Mouse (Mus musculus) stomach, embryonic 15.5 days (tissue): ENCODE measurements around the gene Myo10. TPM values are rescaled to one million over a fixed set of nuclear protein-coding genes. Genes with fewer than 3 reads are reported as not detected.
A peak's percentile ranks its signal among the peaks of the same experiment; 100 is the strongest.

Experiments
- ATAC-seq: fragments of 200-750 bp; cut with Nextera tagmentation; 2 replicates; pipeline ENCODE4 v1.8.0; 2017; ENCODE audit warnings: low read depth, moderate number of reproducible peaks, moderate TSS enrichment; ENCODE audit not compliant: insufficient read depth, low FRiP score
- H3K27ac ChIP-seq: fragments of 300-500 bp; sonication (generic); 2 replicates; pipeline ENCODE4 v1.5.1; 2015; ENCODE audit warnings: mild to moderate bottlenecking, inconsistent platforms
- H3K27me3 ChIP-seq: fragments of 300-500 bp; sonication (generic); replicated peaks from 2 replicates; pipeline ENCODE4 v1.6.1; 2015; ENCODE audit warnings: inconsistent platforms
- H3K36me3 ChIP-seq: fragments of 300-500 bp; sonication (generic); 2 replicates; pipeline ENCODE4 v1.6.1; 2015; ENCODE audit warnings: inconsistent platforms
- H3K4me1 ChIP-seq: fragments of 300-500 bp; sonication (generic); 2 replicates; pipeline ENCODE4 v1.6.1; 2015; ENCODE audit warnings: inconsistent platforms
- H3K4me2 ChIP-seq: fragments of 300-500 bp; sonication (generic); 2 replicates; pipeline ENCODE4 v1.6.1; 2015; ENCODE audit warnings: mild to moderate bottlenecking, inconsistent platforms
- H3K4me3 ChIP-seq: fragments of 300-500 bp; sonication (generic); replicated peaks from 2 replicates; pipeline ENCODE4 v1.5.1; 2015; ENCODE audit warnings: inconsistent platforms
- H3K9ac ChIP-seq: fragments of 300-500 bp; sonication (generic); 2 replicates; pipeline ENCODE4 v1.6.1; 2015; ENCODE audit warnings: inconsistent platforms
- H3K9me3 ChIP-seq: fragments of 300-500 bp; sonication (generic); 2 replicates; pipeline ENCODE4 v1.6.1; 2016; ENCODE audit warnings: inconsistent platforms
- WGBS: fragments of 180-500 bp; shearing (Covaris S2); methylation state at CpG from one replicate; pipeline ENCODE4 v1.1.7; 2015; 5-methylcytosine and 5-hydroxymethylcytosine counted together
- polyA plus RNA-seq: library from polyadenylated mRNA; unstranded; fragments of >200 nt; fragmentation: Nextera tagmentation; extraction: Ambion mirVana; gene quantifications from 2 replicates; pipeline ENCODE4 v1.2.1, GENCODE M21; 2015

Myo10 gene
- polyA plus RNA-seq, 1 experiment from 2014 or later, result 32.4 TPM

DNA sequence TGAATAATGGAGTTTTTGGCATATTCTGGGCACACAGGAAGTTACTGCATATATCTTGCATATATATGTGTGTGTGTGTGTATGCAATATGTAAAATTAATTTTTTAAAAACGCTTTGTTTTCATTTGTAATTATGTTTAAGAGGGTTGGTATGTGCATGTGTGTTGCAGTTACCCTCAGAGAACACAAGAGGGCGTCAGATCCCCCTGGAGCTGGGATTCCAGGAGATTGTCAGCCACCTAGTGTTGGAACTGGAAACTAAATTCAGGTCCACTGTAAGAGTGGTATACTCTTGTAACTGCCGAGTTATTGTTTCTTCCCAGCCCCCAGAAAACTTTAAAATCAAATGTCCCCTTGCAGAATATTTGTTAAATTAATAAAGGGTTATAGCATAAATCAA, 174.0 kb downstream of the Myo10 start:
- Histone ChIP-seq H3K27me3 (no peaks in the 10 kb centered on the region), H3K4me1 (no peaks in the 10 kb centered on the region), H3K27ac (no peak overlapping the region), H3K4me2 (no peak overlapping the region), H3K36me3 (peaks cover 54% of the 10 kb centered on the region), H3K4me3 (no peak overlapping the region), H3K9ac (no peak overlapping the region), H3K9me3 (no peaks in the 10 kb centered on the region)
- 54% methylated on average over 3 of the region's 3 CpGs for WGBS
- ATAC-seq, result no peak

DNA sequence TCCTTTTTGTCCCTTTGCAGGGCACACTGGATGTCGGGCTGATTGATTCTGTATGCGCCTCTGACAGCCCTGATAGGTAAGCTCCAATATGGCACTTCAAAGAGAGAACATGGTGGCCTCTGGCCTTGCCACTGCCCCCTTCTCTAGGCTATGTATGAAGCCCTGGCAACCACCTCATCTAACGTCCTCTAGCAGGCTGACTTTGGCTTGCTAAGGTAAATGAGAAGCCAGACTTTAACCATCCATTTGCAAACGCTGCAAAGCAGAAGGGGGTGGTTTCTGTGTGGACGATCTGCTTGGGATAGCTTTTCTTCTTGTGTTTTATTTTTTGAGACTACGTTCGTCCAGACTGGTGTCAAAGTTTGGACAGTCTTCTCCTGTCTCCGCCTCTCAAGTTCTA, 174.9 kb downstream of the Myo10 start:
- Histone ChIP-seq H3K4me3 (no peak overlapping the region), H3K36me3 (peaks cover 52% of the 10 kb centered on the region), H3K27me3 (no peaks in the 10 kb centered on the region), H3K9me3 (no peaks in the 10 kb centered on the region), H3K9ac (no peak overlapping the region), H3K4me1 (no peaks in the 10 kb centered on the region), H3K27ac (no peak overlapping the region), H3K4me2 (no peak overlapping the region)
- WGBS, result 82% methylated on average over 8 of the region's 8 CpGs
- ATAC-seq, result no peak

DNA sequence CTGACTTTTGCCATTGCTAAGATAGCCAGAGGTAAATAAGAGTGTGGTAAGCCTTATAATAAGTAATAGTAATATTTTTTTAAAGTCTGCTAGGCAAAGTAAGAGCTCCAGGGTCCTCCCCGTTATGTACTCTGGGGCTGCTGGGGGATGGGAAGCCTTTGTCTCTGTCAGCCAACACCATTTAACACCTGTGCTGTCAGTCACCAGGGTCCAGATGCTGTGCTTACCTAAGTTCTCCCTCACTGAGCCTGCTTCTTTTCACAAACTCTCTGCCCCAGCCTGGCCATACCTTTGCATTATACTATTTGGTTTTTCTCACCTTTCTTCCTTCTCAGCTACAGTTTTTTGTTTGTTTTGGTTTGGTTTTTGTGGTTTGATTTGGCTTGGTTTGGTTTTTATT, 175.6 kb downstream of the Myo10 start:
- Histone ChIP-seq H3K27me3 (no peaks in the 10 kb centered on the region), H3K36me3 (peaks cover 53% of the 10 kb centered on the region), H3K9ac (no peak overlapping the region), H3K4me3 (no peak overlapping the region), H3K4me2 (no peak overlapping the region), H3K9me3 (no peaks in the 10 kb centered on the region), H3K4me1 (no peaks in the 10 kb centered on the region), H3K27ac (no peak overlapping the region)
- WGBS, result 88% methylated on average over 1 of the region's 1 CpGs
- no peak for ATAC-seq

DNA sequence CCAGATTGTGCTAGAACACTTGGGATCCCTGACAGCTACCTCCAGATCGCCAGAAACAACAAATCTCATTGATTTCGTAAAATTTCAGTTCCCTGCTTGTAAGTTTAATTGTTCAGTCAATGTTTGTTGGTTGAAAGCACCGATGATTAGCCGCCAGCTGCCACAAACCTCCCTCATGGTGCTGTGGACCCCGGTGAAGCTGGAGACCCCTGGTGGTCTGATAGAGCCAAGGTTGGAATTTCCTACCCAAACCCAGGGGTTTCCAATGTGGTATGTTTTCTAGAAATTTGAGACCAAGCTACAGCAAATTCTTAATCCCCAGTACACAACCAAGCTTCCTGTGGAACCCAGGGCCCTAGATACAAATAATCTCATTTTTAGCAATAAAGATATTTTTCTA, 179.4 kb downstream of the Myo10 start:
- Histone ChIP-seq H3K9me3 (no peaks in the 10 kb centered on the region), H3K4me1 (no peaks in the 10 kb centered on the region), H3K4me2 (no peak overlapping the region), H3K36me3 (peaks cover 53% of the 10 kb centered on the region), H3K9ac (no peak overlapping the region), H3K27me3 (no peaks in the 10 kb centered on the region), H3K4me3 (no peak overlapping the region), H3K27ac (no peak overlapping the region)
- WGBS, result 84% methylated on average over 5 of the region's 5 CpGs
- ATAC-seq, result no peak

DNA sequence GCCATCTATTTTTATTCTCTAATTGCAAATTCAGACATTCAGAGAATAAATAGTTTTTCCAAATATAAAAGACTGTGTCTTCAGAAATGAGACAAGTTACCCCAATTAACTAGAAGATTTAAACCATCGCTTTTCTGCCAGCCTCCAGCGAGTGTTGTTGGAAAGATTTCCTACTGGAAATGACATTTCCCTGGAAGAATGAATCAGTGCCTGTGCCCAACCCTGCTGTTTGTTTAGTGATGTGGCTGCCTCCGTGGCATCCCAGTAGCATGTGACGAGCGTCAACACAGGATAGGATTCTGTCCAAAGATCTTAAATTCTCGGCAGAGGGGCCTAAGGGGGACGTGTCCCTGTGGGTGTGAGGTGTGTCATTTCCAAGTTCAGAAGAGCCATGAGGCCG, 179.9 kb downstream of the Myo10 start:
- Histone ChIP-seq H3K9me3 (no peaks in the 10 kb centered on the region), H3K9ac (no peak overlapping the region), H3K27ac (no peak overlapping the region), H3K4me1 (no peaks in the 10 kb centered on the region), H3K27me3 (no peaks in the 10 kb centered on the region), H3K36me3 (peaks cover 54% of the 10 kb centered on the region), H3K4me3 (no peak overlapping the region), H3K4me2 (no peak overlapping the region)
- no peak for ATAC-seq
- WGBS, result 84% methylated on average over 8 of the region's 8 CpGs

DNA sequence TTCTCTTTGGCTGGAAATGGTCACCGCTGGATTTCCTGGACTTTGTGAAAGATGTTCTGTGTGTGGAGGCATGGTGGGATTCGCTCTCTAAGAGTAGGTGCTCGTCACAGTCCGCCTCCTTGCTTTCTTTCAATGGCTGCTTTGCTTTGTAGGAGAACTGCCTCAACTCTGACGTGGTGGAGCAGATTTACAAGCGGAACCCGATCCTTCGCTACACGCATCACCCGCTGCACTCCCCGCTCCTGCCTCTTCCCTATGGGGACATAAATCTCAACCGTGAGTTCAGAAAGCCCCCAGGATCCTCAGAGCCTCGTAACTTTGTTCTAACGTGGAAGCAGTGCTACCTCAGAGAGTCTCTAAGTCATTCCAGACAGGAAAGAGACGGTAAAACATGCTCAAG, 180.8 kb downstream of the Myo10 start:
- no peak for ATAC-seq
- Histone ChIP-seq H3K4me3 (no peak overlapping the region), H3K9ac (no peak overlapping the region), H3K4me1 (no peaks in the 10 kb centered on the region), H3K4me2 (no peak overlapping the region), H3K27me3 (no peaks in the 10 kb centered on the region), H3K9me3 (no peaks in the 10 kb centered on the region), H3K36me3 (peaks cover 56% of the 10 kb centered on the region), H3K27ac (no peak overlapping the region)
- 86% methylated on average over 15 of the region's 15 CpGs for WGBS

DNA sequence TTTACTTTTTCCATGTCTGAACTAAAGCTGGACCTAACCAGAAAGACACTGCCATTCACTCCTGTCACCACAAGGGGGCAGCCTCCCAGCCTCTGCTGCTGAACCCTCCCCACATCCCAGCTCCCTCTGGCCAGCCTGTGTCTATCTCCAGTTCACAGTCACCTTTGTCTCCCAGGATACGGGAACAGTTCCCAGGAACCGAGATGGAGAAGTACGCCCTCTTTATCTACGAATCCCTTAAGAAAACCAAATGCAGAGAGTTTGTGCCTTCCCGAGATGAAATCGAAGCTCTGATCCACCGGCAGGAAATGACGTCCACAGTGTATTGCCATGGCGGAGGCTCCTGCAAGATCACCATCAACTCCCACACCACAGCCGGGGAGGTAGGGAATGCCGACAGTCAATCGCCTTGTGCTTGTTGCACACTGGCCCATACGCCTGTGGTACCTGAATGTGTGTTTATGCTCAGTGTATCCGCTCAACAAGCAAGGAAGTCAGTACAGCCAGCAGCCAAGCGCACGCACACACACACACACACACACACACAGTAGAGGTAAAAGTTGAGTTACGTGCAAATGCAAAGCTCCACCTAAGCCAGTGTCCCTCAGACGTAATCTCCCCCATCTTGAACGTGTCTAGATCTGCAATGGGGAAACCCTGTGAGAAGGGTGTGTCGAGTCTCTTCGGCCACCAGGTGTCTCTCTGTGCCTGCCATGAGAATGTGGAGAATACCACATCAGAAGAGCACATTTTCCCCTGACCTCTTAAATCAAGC, 183.2 kb downstream of the Myo10 start:
- H3K4me3 ChIP-seq, result no peak overlapping the region
- no peak overlapping the region for H3K9ac ChIP-seq
- ATAC-seq, result peak; percentile 45
- H3K9me3 ChIP-seq, result no peaks in the 10 kb centered on the region
- no peaks in the 10 kb centered on the region for H3K4me1 ChIP-seq
- no peak overlapping the region for H3K4me2 ChIP-seq
- H3K27ac ChIP-seq, result no peak overlapping the region
- H3K36me3 ChIP-seq, result peaks cover 65% of the 10 kb centered on the region
- WGBS, result 80% methylated on average over 21 of the region's 21 CpGs
- no peaks in the 10 kb centered on the region for H3K27me3 ChIP-seq

DNA sequence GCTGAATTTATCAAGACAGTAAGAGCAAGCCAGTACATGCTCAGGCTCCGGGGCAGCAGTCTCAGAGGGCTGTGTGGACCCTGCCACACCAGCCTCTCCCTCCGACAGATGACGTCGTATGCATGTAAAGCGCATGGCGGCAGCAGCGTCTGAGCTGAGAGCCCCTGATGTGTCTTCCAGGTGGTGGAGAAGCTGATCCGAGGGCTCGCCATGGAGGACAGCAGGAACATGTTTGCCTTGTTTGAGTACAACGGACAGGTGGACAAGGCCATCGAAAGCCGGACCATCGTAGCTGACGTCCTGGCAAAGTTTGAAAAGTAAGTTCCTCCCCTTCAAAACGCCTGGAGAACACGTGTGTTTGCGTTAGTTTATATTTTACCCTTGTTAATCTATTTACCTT, 184.0 kb downstream of the Myo10 start:
- H3K4me2 ChIP-seq, result no peak overlapping the region
- H3K9ac ChIP-seq, result no peak overlapping the region
- H3K27me3 ChIP-seq, result no peaks in the 10 kb centered on the region
- H3K4me1 ChIP-seq, result no peaks in the 10 kb centered on the region
- ATAC-seq, result no peak
- H3K36me3 ChIP-seq, result peaks cover 67% of the 10 kb centered on the region
- no peak overlapping the region for H3K4me3 ChIP-seq
- no peaks in the 10 kb centered on the region for H3K9me3 ChIP-seq
- 88% methylated on average over 17 of the region's 17 CpGs for WGBS
- H3K27ac ChIP-seq, result no peak overlapping the region

DNA sequence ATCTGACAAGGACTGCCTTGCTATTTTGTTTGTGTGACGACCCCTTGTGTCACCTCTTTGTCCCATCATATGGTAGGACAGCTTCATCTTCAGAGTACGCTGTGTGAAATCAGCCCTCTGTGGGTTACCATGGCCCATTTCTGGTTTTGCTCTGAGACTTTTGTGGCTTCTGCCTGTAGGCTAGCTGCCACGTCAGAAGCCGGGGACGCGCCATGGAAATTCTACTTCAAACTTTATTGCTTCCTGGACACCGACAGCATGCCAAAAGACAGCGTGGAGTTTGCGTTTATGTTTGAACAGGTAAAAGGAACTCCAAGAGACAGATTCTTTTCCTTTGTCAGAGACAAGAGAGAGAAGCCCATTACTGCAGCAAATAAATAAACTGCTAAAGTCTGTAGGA, 184.6 kb downstream of the Myo10 start:
- Histone ChIP-seq H3K9me3 (no peaks in the 10 kb centered on the region), H3K4me2 (no peak overlapping the region), H3K9ac (no peak overlapping the region), H3K4me3 (no peak overlapping the region), H3K36me3 (peaks cover 72% of the 10 kb centered on the region), H3K27ac (no peak overlapping the region), H3K4me1 (no peaks in the 10 kb centered on the region), H3K27me3 (no peaks in the 10 kb centered on the region)
- WGBS, result 87% methylated on average over 9 of the region's 9 CpGs
- no peak for ATAC-seq

DNA sequence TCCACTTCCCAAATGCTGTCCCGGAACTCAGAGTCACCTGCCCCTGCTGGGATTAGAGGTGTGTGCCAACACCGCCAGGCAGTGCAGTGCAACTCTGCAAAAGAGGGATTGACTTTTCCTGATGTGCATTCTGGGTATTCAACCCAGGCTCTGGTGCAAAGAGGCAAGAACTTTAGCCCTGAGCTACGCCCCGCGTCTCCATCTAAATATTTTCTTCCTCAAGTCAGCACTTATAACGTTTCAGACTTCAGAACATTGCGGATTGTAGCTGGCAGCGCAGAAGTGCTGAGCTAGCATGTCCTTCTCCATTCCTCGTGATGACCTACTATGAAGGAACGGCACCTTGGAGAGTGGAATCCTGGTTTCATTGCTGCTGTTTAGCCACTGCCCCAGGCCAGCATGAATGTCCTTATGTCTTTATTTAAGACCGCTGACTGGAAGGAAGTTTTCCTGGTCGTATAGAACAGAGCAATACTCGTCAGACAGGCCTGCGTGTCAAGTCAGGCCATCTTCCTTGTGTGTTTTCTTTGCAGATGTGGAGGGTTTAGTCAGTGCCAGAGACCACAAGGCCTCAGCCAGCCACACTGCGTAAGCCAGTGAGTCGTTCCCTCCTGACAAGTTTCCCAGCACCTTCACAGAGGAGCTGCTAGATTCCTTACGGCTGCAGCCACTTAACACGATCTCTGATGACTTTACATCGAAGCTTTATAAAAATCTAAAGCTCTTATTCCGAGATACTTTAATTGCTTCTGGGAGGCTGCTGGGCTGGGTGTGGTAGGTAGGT, 186.5 kb downstream of the Myo10 start:
- H3K4me1 ChIP-seq, result no peaks in the 10 kb centered on the region
- H3K4me2 ChIP-seq, result no peak overlapping the region
- no peak for ATAC-seq
- H3K9me3 ChIP-seq, result no peaks in the 10 kb centered on the region
- H3K27ac ChIP-seq, result no peak overlapping the region
- H3K4me3 ChIP-seq, result no peak overlapping the region
- WGBS, result 89% methylated on average over 20 of the region's 20 CpGs
- no peak overlapping the region for H3K9ac ChIP-seq
- no peaks in the 10 kb centered on the region for H3K27me3 ChIP-seq
- peaks cover 66% of the 10 kb centered on the region for H3K36me3 ChIP-seq

DNA sequence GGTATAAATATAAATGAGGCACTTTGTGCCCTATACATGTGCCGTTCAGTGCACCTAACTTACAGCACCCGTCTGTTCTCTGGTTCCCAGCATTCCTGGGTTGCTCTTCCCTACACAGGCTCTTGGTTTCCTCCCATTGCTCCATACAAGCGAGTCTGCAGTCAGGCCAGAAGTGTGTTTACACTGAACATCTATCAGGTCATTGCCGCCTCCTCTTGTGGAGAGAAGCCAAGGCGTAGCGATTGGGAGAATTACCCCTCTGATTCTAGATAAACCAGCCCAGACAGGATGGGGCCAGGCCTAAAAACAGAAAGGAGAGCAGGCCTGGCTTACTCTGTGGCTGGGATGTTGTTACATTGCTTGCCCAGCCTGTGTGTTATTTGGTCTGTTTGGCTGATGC, 187.3 kb downstream of the Myo10 start:
- Histone ChIP-seq H3K4me3 (no peak overlapping the region), H3K9ac (no peak overlapping the region), H3K27ac (no peak overlapping the region), H3K27me3 (no peaks in the 10 kb centered on the region), H3K36me3 (peaks cover 63% of the 10 kb centered on the region), H3K4me2 (no peak overlapping the region), H3K9me3 (no peaks in the 10 kb centered on the region), H3K4me1 (no peaks in the 10 kb centered on the region)
- no peak for ATAC-seq
- 62% methylated on average over 6 of the region's 6 CpGs for WGBS

DNA sequence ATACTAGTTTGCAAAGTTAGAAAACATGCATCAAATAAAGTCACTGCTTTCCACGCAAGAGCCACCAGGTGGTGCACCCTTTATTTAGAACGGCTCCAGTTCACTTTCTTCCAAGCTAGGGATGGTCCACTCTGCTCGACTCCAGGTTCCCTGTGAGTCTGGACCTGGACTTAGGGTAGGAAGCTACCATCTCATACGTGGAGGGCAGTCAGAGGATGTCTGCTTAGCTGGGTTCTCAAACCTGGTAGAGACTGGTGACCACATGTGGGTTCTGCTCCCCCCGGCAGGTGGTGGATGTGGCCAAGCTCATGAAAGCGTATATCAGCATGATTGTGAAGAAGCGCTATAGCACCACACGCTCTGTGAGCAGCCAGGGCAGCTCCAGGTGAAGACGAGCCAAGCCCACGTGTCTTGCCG, 189.5 kb downstream of the Myo10 start:
- ATAC-seq, result no peak
- 81% methylated on average over 11 of the region's 11 CpGs for WGBS

More for the DNA sequence above, 189.5 kb downstream of the Myo10 start:
- H3K27me3 ChIP-seq, result no peaks in the 10 kb centered on the region
- no peak overlapping the region for H3K27ac ChIP-seq
- H3K9ac ChIP-seq, result no peak overlapping the region
- H3K4me3 ChIP-seq, result no peak overlapping the region
- no peak overlapping the region for H3K4me2 ChIP-seq
- no peaks in the 10 kb centered on the region for H3K9me3 ChIP-seq
- no peaks in the 10 kb centered on the region for H3K4me1 ChIP-seq
- peaks cover 53% of the 10 kb centered on the region for H3K36me3 ChIP-seq
